Mouse (Mus musculus): ENCODE results near the gene F830045P16Rik.

DNA sequence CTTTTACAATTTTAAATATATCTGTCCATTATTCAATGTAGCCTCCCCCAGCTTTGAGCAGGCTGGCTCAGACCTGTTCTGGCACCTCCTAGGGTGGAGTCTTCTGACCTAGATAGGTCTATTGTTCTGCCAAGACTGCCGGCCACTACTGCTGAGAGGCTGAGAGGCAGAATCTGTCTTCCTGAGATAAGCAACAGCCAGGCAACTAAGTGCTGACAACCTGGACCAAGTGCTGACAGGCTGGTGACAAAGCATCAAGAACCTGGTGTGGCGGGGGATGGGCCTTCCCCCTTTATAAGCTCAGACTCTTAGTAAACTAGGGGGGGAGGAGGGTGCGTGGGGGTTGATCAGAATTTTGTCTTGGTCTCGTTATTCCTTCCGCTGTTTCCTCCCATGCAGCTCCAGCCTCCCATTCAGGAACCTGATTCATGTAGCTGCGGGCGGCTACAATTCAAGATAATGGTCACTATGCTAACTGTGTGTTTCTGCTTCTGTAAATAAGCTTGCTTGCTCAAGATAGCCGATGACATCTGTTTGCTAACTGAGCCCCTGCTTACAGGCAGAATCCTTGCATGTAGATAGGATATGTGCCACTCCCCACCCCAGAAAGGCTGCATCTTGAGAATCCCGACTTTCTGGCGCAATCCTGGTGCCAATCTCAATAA, 115.4 kb downstream of the F830045P16Rik start:
- TF ChIP-seq CTCF (IDR thresholded peaks at IDR 0.05; ENCODE audit: extremely low read depth, insufficient read length, insufficient replicate concordance, low read depth, low read length) (no peak), POLR2A (IDR thresholded peaks at IDR 0.05; ENCODE audit: low read depth, low read length) (no peak)

Measured in small intestine, adult 2 months (tissue).